Mouse (Mus musculus): ENCODE results near the gene Ercc6l2. TPM values are rescaled to one million over a fixed set of nuclear protein-coding genes. Genes with fewer than 3 reads are reported as not detected.

The Ercc6l2 gene
- polyA plus RNA-seq, 2 experiments: 23.6 to 26.2 TPM

- no peak for TF ChIP-seq POLR2A (IDR thresholded peaks at IDR 0.05; ENCODE audit: borderline replicate concordance, extremely low read depth, insufficient read depth, insufficient read length)
- ATAC-seq (ENCODE audit: low FRiP score, low read depth) (no peak), DNase-seq (ENCODE audit: low spot score) (no peak)
- Histone ChIP-seq H3K9ac (ENCODE audit: low read depth, low read length, severe bottlenecking) (no peak overlapping the region), H3K36me3 (ENCODE audit: control insufficient read depth, insufficient read depth, low read length) (no peaks in the 10 kb centered on the region), H3K4me2 (replicated peaks; ENCODE audit: low read depth, low read length, severe bottlenecking) (no peak overlapping the region), H3K9me3 (ENCODE audit: control insufficient read depth, low read length) (no peaks in the 10 kb centered on the region), H3K4me1 (ENCODE audit: control insufficient read depth, insufficient read depth, low read length) (no peaks in the 10 kb centered on the region), H3K27ac (replicated peaks; ENCODE audit: low read depth, low read length) (no peak overlapping the region), H3K4me3 (replicated peaks; ENCODE audit: low read length) (no peak overlapping the region), H3K27me3 (ENCODE audit: control insufficient read depth, insufficient read depth, low read length) (no peaks in the 10 kb centered on the region)
- WGBS: 96% methylated on average over 2 of the region's 2 CpGs
Observed at GRCm38 (mm10) chr13:63792234-63792831, 22.7 kb upstream of the Ercc6l2 start.

- Histone ChIP-seq H3K27me3 (ENCODE audit: control insufficient read depth, insufficient read depth, low read length) (no peaks in the 10 kb centered on the region), H3K9me3 (ENCODE audit: control insufficient read depth, low read length) (no peaks in the 10 kb centered on the region), H3K9ac (ENCODE audit: low read depth, low read length, severe bottlenecking) (no peak overlapping the region), H3K4me2 (replicated peaks; ENCODE audit: low read depth, low read length, severe bottlenecking) (no peak overlapping the region), H3K4me1 (ENCODE audit: control insufficient read depth, insufficient read depth, low read length) (no peaks in the 10 kb centered on the region), H3K27ac (replicated peaks; ENCODE audit: low read depth, low read length) (no peak overlapping the region), H3K36me3 (ENCODE audit: control insufficient read depth, insufficient read depth, low read length) (no peaks in the 10 kb centered on the region), H3K4me3 (replicated peaks; ENCODE audit: low read length) (no peak overlapping the region)
- DNase-seq (ENCODE audit: low spot score) (no peak), ATAC-seq (ENCODE audit: low FRiP score, low read depth) (no peak)
- TF ChIP-seq POLR2A (IDR thresholded peaks at IDR 0.05; ENCODE audit: borderline replicate concordance, extremely low read depth, insufficient read depth, insufficient read length): no peak
- 43% methylated on average over 7 of the region's 7 CpGs for WGBS
Observed at GRCm38 (mm10) chr13:63793345-63794308, 21.4 kb upstream of the Ercc6l2 start.

DNA sequence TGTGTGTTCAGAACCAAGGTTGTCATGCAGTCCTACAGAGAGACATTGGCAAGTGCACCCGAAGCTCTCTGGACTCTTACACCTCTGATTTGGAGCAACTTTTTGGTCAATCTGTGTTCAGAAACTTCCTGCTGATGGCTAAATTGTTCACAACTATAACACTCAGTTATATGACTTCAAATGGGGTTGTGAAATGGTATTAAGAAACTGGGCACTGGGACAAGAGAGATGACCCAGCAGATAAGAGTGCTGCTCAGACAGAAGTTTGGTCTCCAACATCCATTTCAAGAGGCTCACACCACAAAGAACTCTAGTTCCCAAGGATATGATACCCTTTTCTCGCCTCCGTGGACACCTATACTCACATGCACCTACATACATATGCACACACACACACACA is 16.4 kb upstream of the Ercc6l2 start:
- Histone ChIP-seq H3K27ac (replicated peaks; ENCODE audit: low read depth, low read length) (no peak overlapping the region), H3K27me3 (ENCODE audit: control insufficient read depth, insufficient read depth, low read length) (no peaks in the 10 kb centered on the region), H3K9me3 (ENCODE audit: control insufficient read depth, low read length) (no peaks in the 10 kb centered on the region), H3K4me3 (replicated peaks; ENCODE audit: low read length) (no peak overlapping the region), H3K4me1 (ENCODE audit: control insufficient read depth, insufficient read depth, low read length) (no peaks in the 10 kb centered on the region), H3K4me2 (replicated peaks; ENCODE audit: low read depth, low read length, severe bottlenecking) (no peak overlapping the region), H3K9ac (ENCODE audit: low read depth, low read length, severe bottlenecking) (no peak overlapping the region), H3K36me3 (ENCODE audit: control insufficient read depth, insufficient read depth, low read length) (no peaks in the 10 kb centered on the region)
- TF ChIP-seq POLR2A (IDR thresholded peaks at IDR 0.05; ENCODE audit: borderline replicate concordance, extremely low read depth, insufficient read depth, insufficient read length): no peak
- DNase-seq (ENCODE audit: low spot score): no peak
- ATAC-seq (ENCODE audit: low FRiP score, low read depth): no peak
- WGBS: 92% methylated on average over 3 of the region's 3 CpGs

- TF ChIP-seq POLR2A (IDR thresholded peaks at IDR 0.05; ENCODE audit: borderline replicate concordance, extremely low read depth, insufficient read depth, insufficient read length): no peak
- no peak for DNase-seq (ENCODE audit: low spot score)
- 40% methylated on average over 1 of the region's 1 CpGs for WGBS
Observed at GRCm38 (mm10) chr13:63799940-63800339, 15.1 kb upstream of the Ercc6l2 start.

DNA sequence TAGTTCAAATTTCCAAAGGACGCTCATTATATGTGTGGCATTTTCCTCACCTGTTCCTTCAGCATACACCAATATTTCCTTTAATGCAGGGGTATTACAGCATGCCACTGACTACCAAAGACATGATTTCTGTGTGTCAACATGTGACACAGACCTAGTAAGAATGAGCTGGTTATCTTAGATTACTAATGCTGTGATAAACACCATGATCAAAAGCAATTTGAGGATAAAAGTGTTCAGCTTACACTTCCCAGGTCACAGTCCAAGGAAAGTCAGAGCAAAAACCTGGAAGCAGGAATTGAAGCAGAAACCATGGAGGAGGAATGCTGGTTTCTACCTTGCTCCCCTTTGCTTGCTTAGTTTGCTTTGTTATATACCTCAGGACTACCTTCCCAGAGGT is 13.8 kb upstream of the Ercc6l2 start:
- no peak for TF ChIP-seq POLR2A (IDR thresholded peaks at IDR 0.05; ENCODE audit: borderline replicate concordance, extremely low read depth, insufficient read depth, insufficient read length)
- no peak overlapping the region for H3K4me2 ChIP-seq (replicated peaks; ENCODE audit: low read depth, low read length, severe bottlenecking)
- DNase-seq (ENCODE audit: low spot score) (no peak), ATAC-seq (ENCODE audit: low FRiP score, low read depth) (no peak)
- no peaks in the 10 kb centered on the region for H3K27me3 ChIP-seq (ENCODE audit: control insufficient read depth, insufficient read depth, low read length)
- H3K9ac ChIP-seq (ENCODE audit: low read depth, low read length, severe bottlenecking): no peak overlapping the region
- no peak overlapping the region for H3K27ac ChIP-seq (replicated peaks; ENCODE audit: low read depth, low read length)
- H3K4me1 ChIP-seq (ENCODE audit: control insufficient read depth, insufficient read depth, low read length): no peaks in the 10 kb centered on the region
- WGBS: 83% methylated on average over 1 of the region's 1 CpGs
- H3K36me3 ChIP-seq (ENCODE audit: control insufficient read depth, insufficient read depth, low read length): no peaks in the 10 kb centered on the region
- H3K4me3 ChIP-seq (replicated peaks; ENCODE audit: low read length): no peak overlapping the region
- H3K9me3 ChIP-seq (ENCODE audit: control insufficient read depth, low read length): no peaks in the 10 kb centered on the region

More at GRCm38 (mm10) chr13:63799940-63800339, 15.1 kb upstream of the Ercc6l2 start:
- H3K36me3 ChIP-seq (ENCODE audit: control insufficient read depth, insufficient read depth, low read length): no peaks in the 10 kb centered on the region
- no peak overlapping the region for H3K27ac ChIP-seq (replicated peaks; ENCODE audit: low read depth, low read length)
- H3K9me3 ChIP-seq (ENCODE audit: control insufficient read depth, low read length): no peaks in the 10 kb centered on the region
- no peak for ATAC-seq (ENCODE audit: low FRiP score, low read depth)
- no peaks in the 10 kb centered on the region for H3K27me3 ChIP-seq (ENCODE audit: control insufficient read depth, insufficient read depth, low read length)
- H3K4me3 ChIP-seq (replicated peaks; ENCODE audit: low read length): no peak overlapping the region
- H3K4me2 ChIP-seq (replicated peaks; ENCODE audit: low read depth, low read length, severe bottlenecking): no peak overlapping the region
- no peaks in the 10 kb centered on the region for H3K4me1 ChIP-seq (ENCODE audit: control insufficient read depth, insufficient read depth, low read length)
- H3K9ac ChIP-seq (ENCODE audit: low read depth, low read length, severe bottlenecking): no peak overlapping the region
